Mouse (Mus musculus) heart, embryonic 13.5 days (tissue): ENCODE results near the gene Gm20509. TPM values are rescaled to one million over a fixed set of nuclear protein-coding genes. Genes with fewer than 3 reads are reported as not detected.
A peak's percentile ranks its signal among the peaks of the same experiment; 100 is the strongest.
"Not testable (repeated sequence)": the region's sequence is repeated elsewhere in the genome, so short reads cannot be mapped to it uniquely, and the experiment has no call there.

Experiments used
- ATAC-seq: fragments of 200-750 bp; cut with Nextera tagmentation; 2 replicates; pipeline ENCODE4 v1.8.0; 2017; ENCODE audit warnings: moderate TSS enrichment; ENCODE audit not compliant: insufficient number of reproducible peaks, low FRiP score, low TSS enrichment; ENCODE audit errors: extremely low read depth
- H3K27ac ChIP-seq: fragments of 300-500 bp; sonication (generic); replicated peaks from 2 replicates; pipeline ENCODE4 v1.5.1; 2015; ENCODE audit warnings: moderate library complexity, mild to moderate bottlenecking, inconsistent platforms
- H3K27me3 ChIP-seq: fragments of 300-500 bp; sonication (generic); replicated peaks from 2 replicates; pipeline ENCODE4 v1.6.1; 2015; ENCODE audit warnings: mild to moderate bottlenecking, inconsistent platforms
- H3K36me3 ChIP-seq: fragments of 300-500 bp; sonication (generic); 2 replicates; pipeline ENCODE4 v1.6.1; 2015; ENCODE audit warnings: mild to moderate bottlenecking, inconsistent platforms
- H3K4me1 ChIP-seq: fragments of 300-500 bp; sonication (generic); 2 replicates; pipeline ENCODE4 v1.6.1; 2015; ENCODE audit warnings: inconsistent platforms
- H3K4me2 ChIP-seq: fragments of 300-500 bp; sonication (generic); 2 replicates; pipeline ENCODE4 v1.6.1; 2015; ENCODE audit warnings: inconsistent platforms, mild to moderate bottlenecking, moderate library complexity
- H3K4me3 ChIP-seq: fragments of 300-500 bp; sonication (generic); 2 replicates; pipeline ENCODE4 v1.5.1; 2015; ENCODE audit warnings: moderate library complexity, mild to moderate bottlenecking, inconsistent platforms
- H3K9ac ChIP-seq: fragments of 300-500 bp; sonication (generic); 2 replicates; pipeline ENCODE4 v1.6.1; 2015; ENCODE audit warnings: inconsistent platforms, mild to moderate bottlenecking, moderate library complexity
- H3K9me3 ChIP-seq: fragments of 300-500 bp; sonication (generic); 2 replicates; pipeline ENCODE4 v1.6.1; 2016; ENCODE audit warnings: inconsistent platforms
- WGBS: fragments of 180-500 bp; shearing (Covaris S2); methylation state at CpG from one replicate; pipeline ENCODE4 v1.1.7; 2015; ENCODE audit warnings: mixed read lengths; 5-methylcytosine and 5-hydroxymethylcytosine counted together
- polyA plus RNA-seq: library from polyadenylated mRNA; unstranded; fragments of >200 nt; fragmentation: Nextera tagmentation; extraction: Ambion mirVana; gene quantifications from 2 replicates; pipeline ENCODE4 v1.2.1, GENCODE M21; 2015

The Gm20509 gene
- polyA plus RNA-seq, 1 experiment from 2014 or later, result not detected

- Histone ChIP-seq H3K4me3 (no peak within 1 kb of the TSS), H3K36me3 (no peaks in the 10 kb centered on the region), H3K27ac (no peak within 1 kb of the TSS), H3K9ac (no peak within 1 kb of the TSS), H3K4me2 (no peak within 1 kb of the TSS), H3K9me3 (no peaks in the 10 kb centered on the region), H3K27me3 (peaks cover 54% of the 10 kb centered on the region), H3K4me1 (peaks cover 9% of the 10 kb centered on the region)
- ATAC-seq, result no peak
- WGBS, result 85% methylated on average over 5 of the region's 5 CpGs
Observed at GRCm38 (mm10) chr9:73101536-73101935, 734 bp upstream of the Gm20509 start, which contains the start of gene Khdc3. Gene Khdc3 (plus strand): TSS chr9:73101836.

GRCm38 (mm10) chr9:73103159-73103879 is 1.0 kb downstream of the Gm20509 start:
- Histone ChIP-seq H3K27ac (no peak overlapping the region), H3K9me3 (no peaks in the 10 kb centered on the region), H3K4me2 (peak overlapping the region; percentile 90), H3K4me1 (peaks cover 9% of the 10 kb centered on the region), H3K27me3 (peaks cover 62% of the 10 kb centered on the region), H3K36me3 (no peaks in the 10 kb centered on the region), H3K9ac (peak overlapping the region; percentile 79), H3K4me3 (peak overlapping the region; percentile 54)
- ATAC-seq, result no peak
- 4% methylated on average over 60 of the region's 60 CpGs for WGBS

- WGBS, result 30% methylated on average over 5 of the region's 5 CpGs
- Histone ChIP-seq H3K4me3 (peak overlapping the region; percentile 54), H3K4me1 (peaks cover 9% of the 10 kb centered on the region), H3K27me3 (peaks cover 62% of the 10 kb centered on the region), H3K4me2 (peak overlapping the region; percentile 90), H3K9me3 (no peaks in the 10 kb centered on the region), H3K27ac (no peak overlapping the region), H3K36me3 (no peaks in the 10 kb centered on the region), H3K9ac (peak overlapping the region; percentile 79)
- ATAC-seq, result no peak
Observed at GRCm38 (mm10) chr9:73103880-73104198, 1.6 kb downstream of the Gm20509 start.

- Histone ChIP-seq H3K27me3 (peaks cover 62% of the 10 kb centered on the region), H3K4me1 (peaks cover 9% of the 10 kb centered on the region), H3K9ac (no peak overlapping the region), H3K27ac (no peak overlapping the region), H3K4me3 (no peak overlapping the region), H3K9me3 (no peaks in the 10 kb centered on the region), H3K4me2 (no peak overlapping the region), H3K36me3 (no peaks in the 10 kb centered on the region)
- 53% methylated on average over 1 of the region's 1 CpGs for WGBS
- ATAC-seq, result no peak
Observed at GRCm38 (mm10) chr9:73105141-73105540, 2.9 kb downstream of the Gm20509 start.

- no peaks in the 10 kb centered on the region for H3K9me3 ChIP-seq
- no peaks in the 10 kb centered on the region for H3K36me3 ChIP-seq
- peaks cover 9% of the 10 kb centered on the region for H3K4me1 ChIP-seq
- H3K27ac ChIP-seq, result no peak overlapping the region
- ATAC-seq, result no peak
- no peak overlapping the region for H3K4me3 ChIP-seq
- peaks cover 62% of the 10 kb centered on the region for H3K27me3 ChIP-seq
- H3K4me2 ChIP-seq, result no peak overlapping the region
- H3K9ac ChIP-seq, result no peak overlapping the region
Observed at GRCm38 (mm10) chr9:73105771-73106170, 3.5 kb downstream of the Gm20509 start.

GRCm38 (mm10) chr9:73112919-73113906 is 10.9 kb downstream of the Gm20509 start, which contains the start of gene Rsl24d1:
Gene Rsl24d1 (plus strand): TSS chr9:73113426.
- peak; percentile 80 for ATAC-seq
- H3K4me3 ChIP-seq, result peak within 1 kb of the TSS; percentile 72
- under 1% methylated on average over 64 of the region's 64 CpGs for WGBS
- peak within 1 kb of the TSS; percentile 74 for H3K4me2 ChIP-seq
- H3K4me1 ChIP-seq, result peaks cover 13% of the 10 kb centered on the region
- no peaks in the 10 kb centered on the region for H3K27me3 ChIP-seq
- H3K9me3 ChIP-seq, result no peaks in the 10 kb centered on the region
- H3K9ac ChIP-seq, result peak within 1 kb of the TSS; percentile 86
- peaks cover 32% of the 10 kb centered on the region for H3K36me3 ChIP-seq
- peak within 1 kb of the TSS; percentile 72 for H3K27ac ChIP-seq

- not testable (repeated sequence) for H3K27ac ChIP-seq, H3K9me3 ChIP-seq, H3K9ac ChIP-seq, H3K4me2 ChIP-seq, H3K27me3 ChIP-seq, ATAC-seq, H3K4me3 ChIP-seq
- 96% methylated on average over 5 of the region's 6 CpGs for WGBS
- Histone ChIP-seq H3K4me1 (peaks cover 13% of the 10 kb centered on the region), H3K36me3 (peaks cover 65% of the 10 kb centered on the region)
Observed at GRCm38 (mm10) chr9:73116704-73117103, 14.4 kb downstream of the Gm20509 start.

GRCm38 (mm10) chr9:73118012-73118411 is 15.7 kb downstream of the Gm20509 start:
- Histone ChIP-seq H3K27me3 (no peaks in the 10 kb centered on the region), H3K4me1 (peaks cover 8% of the 10 kb centered on the region), H3K36me3 (peaks cover 78% of the 10 kb centered on the region), H3K4me2 (no peak overlapping the region), H3K9ac (no peak overlapping the region), H3K4me3 (no peak overlapping the region), H3K27ac (no peak overlapping the region), H3K9me3 (no peaks in the 10 kb centered on the region)
- WGBS, result 82% methylated on average over 4 of the region's 4 CpGs
- no peak for ATAC-seq

GRCm38 (mm10) chr9:73121735-73122134 is 19.5 kb downstream of the Gm20509 start:
- Histone ChIP-seq H3K36me3 (peaks cover 94% of the 10 kb centered on the region), H3K27ac (no peak overlapping the region), H3K4me3 (no peak overlapping the region), H3K27me3 (no peaks in the 10 kb centered on the region), H3K4me2 (no peak overlapping the region), H3K9ac (no peak overlapping the region), H3K4me1 (no peaks in the 10 kb centered on the region), H3K9me3 (no peaks in the 10 kb centered on the region)
- no peak for ATAC-seq
- WGBS, result 69% methylated on average over 8 of the region's 8 CpGs

GRCm38 (mm10) chr9:73125043-73125570 is 22.8 kb downstream of the Gm20509 start:
- no peaks in the 10 kb centered on the region for H3K27me3 ChIP-seq
- 87% methylated on average over 8 of the region's 8 CpGs for WGBS
- no peak overlapping the region for H3K9ac ChIP-seq
- H3K4me3 ChIP-seq, result no peak overlapping the region
- H3K36me3 ChIP-seq, result peaks cover 98% of the 10 kb centered on the region
- no peak for ATAC-seq
- H3K4me2 ChIP-seq, result no peak overlapping the region
- H3K4me1 ChIP-seq, result no peaks in the 10 kb centered on the region
- no peak overlapping the region for H3K27ac ChIP-seq
- no peaks in the 10 kb centered on the region for H3K9me3 ChIP-seq

- Histone ChIP-seq H3K4me1 (no peaks in the 10 kb centered on the region), H3K36me3 (peaks cover 82% of the 10 kb centered on the region), H3K27me3 (no peaks in the 10 kb centered on the region), H3K27ac (no peak overlapping the region), H3K4me2 (no peak overlapping the region), H3K4me3 (no peak overlapping the region), H3K9me3 (no peaks in the 10 kb centered on the region), H3K9ac (no peak overlapping the region)
- 83% methylated on average over 2 of the region's 2 CpGs for WGBS
- ATAC-seq, result no peak
Observed at GRCm38 (mm10) chr9:73127457-73127856, 25.2 kb downstream of the Gm20509 start.
